Mouse (Mus musculus) embryonic stem cell, embryonic (primary cell): ENCODE data around the gene Mrpl20.

Experiments used
- CTCF ChIA-PET, 4 experiments: fragments of 300-600 bp in 2 of 4; fragments of 350-600 bp in 2 of 4; sonication (Branson Sonifier 250); formaldehyde crosslinking; loops; one replicate each; lab custom pipeline; 2022; ENCODE audit warnings: inconsistent platforms in 2 of 4; lab: Charles Lee
- POLR2A ChIA-PET, 4 experiments: fragments of 300-600 bp in 2 of 4; fragments of 350-600 bp in 2 of 4; sonication (Branson Sonifier 250); formaldehyde crosslinking; loops; one replicate each; lab custom pipeline; 2022; ENCODE audit warnings: antibody characterized with exemption in 4 of 4, inconsistent platforms in 1 of 4; lab: Charles Lee

The Mrpl20 gene

GRCm38 (mm10) chr4:155832321-155832720 lies 29.6 kb downstream of the Mrpl20 start:
- POLR2A ChIA-PET: interaction anchor here in 3 of 4 experiments (0.9 to 12.6 kb wide), 13 partner anchors 8 to 115 kb away, joined by 3 to 236 read pairs (median 6); partner anchors contain the start of genes Ccnl2 (in 2 of the 3), Acap3 (in 1 of the 3), Cptp (in 1 of the 3) and Ints11 (in 1 of the 3)
- CTCF ChIA-PET: interaction anchor here in 2 of 4 experiments (0.9 to 1.8 kb wide), 4 partner anchors 9 to 30 kb away, joined by 3 to 8 read pairs (median 4); partner anchors contain the start of gene Mrpl20 (in 1 of the 2)

- ChIA-PET POLR2A (interaction anchor here in 3 of 4 experiments (0.7 to 4.2 kb wide), 32 partner anchors 8 to 402 kb away, joined by 3 to 19 read pairs (median 4); partner anchors contain the start of genes Acap3 (in 2 of the 3), Ccnl2 (in 2 of the 3), Dvl1 (in 2 of the 3) and Pusl1 (in 2 of the 3)), CTCF (interaction anchor here in 3 of 4 experiments (0.6 to 1.6 kb wide), 35 partner anchors 8 to 276 kb away, joined by 3 to 13 read pairs (median 4); partner anchors contain the start of genes 9430015G10Rik (in 1 of the 3), Acap3 (in 1 of the 3), Cptp (in 1 of the 3) and Dvl1 (in 1 of the 3))
Measured at GRCm38 (mm10) chr4:155833234-155833633, 30.6 kb downstream of the Mrpl20 start.

- ChIA-PET POLR2A (interaction anchor here (0.6 to 4.2 kb wide), 38 partner anchors 8 to 585 kb away, joined by 3 to 19 read pairs (median 4); partner anchors contain the start of genes Acap3 (in 2 of the 4), Ccnl2 (in 2 of the 4), Dvl1 (in 2 of the 4) and Pusl1 (in 2 of the 4)), CTCF (interaction anchor here (0.5 to 1.6 kb wide), 46 partner anchors 8 to 276 kb away, joined by 3 to 13 read pairs (median 4); partner anchors contain the start of genes Mrpl20 (in 2 of the 4), 9430015G10Rik (in 1 of the 4), Acap3 (in 1 of the 4) and Cptp (in 1 of the 4))
Measured at GRCm38 (mm10) chr4:155833836-155834235, 31.2 kb downstream of the Mrpl20 start.

- ChIA-PET CTCF (no interaction called here), POLR2A (interaction anchor here in 1 of 4 experiments (0.7 kb wide), 1 partner anchor 10 kb away, joined by 11 read pairs; no protein-coding TSS in a partner anchor)
Measured at GRCm38 (mm10) chr4:155837404-155838010, 34.8 kb downstream of the Mrpl20 start.

GRCm38 (mm10) chr4:155838187-155839153 lies 35.8 kb downstream of the Mrpl20 start:
- CTCF ChIA-PET: interaction anchor here in 1 of 4 experiments (1.2 to 1.7 kb wide), 2 partner anchors 66 to 116 kb away, joined by 3 read pairs; no protein-coding TSS in a partner anchor
- POLR2A ChIA-PET: interaction anchor here in 2 of 4 experiments (0.7 to 2.0 kb wide), 10 partner anchors 9 to 354 kb away, joined by 3 to 7 read pairs (median 4); partner anchors contain the start of genes Ccnl2 (in 2 of the 2), B3galt6 (in 1 of the 2), Cptp (in 1 of the 2) and Ints11 (in 1 of the 2)

GRCm38 (mm10) chr4:155839483-155839910 lies 36.8 kb downstream of the Mrpl20 start, which contains the start of gene Mxra8:
Gene Mxra8 (plus strand): TSS chr4:155839680.
- CTCF ChIA-PET: interaction anchor here in 1 of 4 experiments (1.2 to 1.7 kb wide), 2 partner anchors 65 to 117 kb away, joined by 3 read pairs; no protein-coding TSS in a partner anchor
- POLR2A ChIA-PET: interaction anchor here (0.7 to 2.1 kb wide), 15 partner anchors 8 to 353 kb away, joined by 3 to 12 read pairs (median 4); partner anchors contain the start of genes Ccnl2 (in 2 of the 4), Aurkaip1 (in 1 of the 4), B3galt6 (in 1 of the 4) and C1qtnf12 (in 1 of the 4)

GRCm38 (mm10) chr4:155840076-155841002 lies 37.7 kb downstream of the Mrpl20 start:
- CTCF ChIA-PET: interaction anchor here in 2 of 4 experiments (0.6 to 1.7 kb wide), 6 partner anchors 8 to 119 kb away, joined by 3 to 8 read pairs (median 4); partner anchors contain the start of genes Acap3 (in 1 of the 2), Aurkaip1 (in 1 of the 2), Cptp (in 1 of the 2) and Ints11 (in 1 of the 2)

GRCm38 (mm10) chr4:155841003-155841454 lies 38.4 kb downstream of the Mrpl20 start:
- ChIA-PET CTCF (interaction anchor here in 2 of 4 experiments (0.6 to 1.7 kb wide), 7 partner anchors 7 to 118 kb away, joined by 3 to 8 read pairs (median 4); partner anchors contain the start of genes Acap3 (in 1 of the 2), Aurkaip1 (in 1 of the 2), Cptp (in 1 of the 2) and Ints11 (in 1 of the 2)), POLR2A (interaction anchor here (0.6 to 3.4 kb wide), 38 partner anchors 7 to 408 kb away, joined by 3 to 15 read pairs (median 4); partner anchors contain the start of genes Aurkaip1 (in 3 of the 4), Ccnl2 (in 2 of the 4), Cptp (in 2 of the 4) and Ints11 (in 2 of the 4))

More at GRCm38 (mm10) chr4:155840076-155841002, 37.7 kb downstream of the Mrpl20 start:
- POLR2A ChIA-PET: interaction anchor here (0.6 to 3.4 kb wide), 36 partner anchors 7 to 409 kb away, joined by 3 to 15 read pairs (median 4); partner anchors contain the start of genes Aurkaip1 (in 3 of the 4), Ccnl2 (in 2 of the 4), Cptp (in 2 of the 4) and Ints11 (in 2 of the 4)

GRCm38 (mm10) chr4:155841651-155842270 lies 39.1 kb downstream of the Mrpl20 start:
- POLR2A ChIA-PET: interaction anchor here (0.7 to 3.4 kb wide), 37 partner anchors 8 to 407 kb away, joined by 3 to 15 read pairs (median 4); partner anchors contain the start of genes Aurkaip1 (in 2 of the 4), Ccnl2 (in 2 of the 4), Cptp (in 2 of the 4) and Ints11 (in 2 of the 4)
- CTCF ChIA-PET: interaction anchor here in 1 of 4 experiments (0.8 to 1.7 kb wide), 6 partner anchors 8 to 117 kb away, joined by 3 to 8 read pairs (median 4); partner anchors contain the start of genes Aurkaip1, Cptp, Ints11 and Mrpl20

- ChIA-PET POLR2A (interaction anchor here in 2 of 4 experiments (1.0 to 3.4 kb wide), 9 partner anchors 10 to 310 kb away, joined by 3 to 15 read pairs (median 3); partner anchors contain the start of genes Aurkaip1 (in 1 of the 2) and Ccnl2 (in 1 of the 2)), CTCF (interaction anchor here in 2 of 4 experiments (1.2 to 2.4 kb wide), 2 partner anchors 9 kb away, joined by 3 to 7 read pairs; no protein-coding TSS in a partner anchor)
Measured at GRCm38 (mm10) chr4:155843231-155843630, 40.6 kb downstream of the Mrpl20 start.

GRCm38 (mm10) chr4:155846871-155847578 lies 44.3 kb downstream of the Mrpl20 start, which contains the start of gene Dvl1:
Gene Dvl1 (plus strand): TSS chr4:155847402.
- POLR2A ChIA-PET: interaction anchor here (0.5 to 4.1 kb wide), 14 partner anchors 7 to 318 kb away, joined by 3 to 20 read pairs (median 3); partner anchors contain the start of genes Cptp (in 2 of the 4), Ints11 (in 2 of the 4) and Mxra8 (in 1 of the 4)
- CTCF ChIA-PET: interaction anchor here in 3 of 4 experiments (0.6 to 1.1 kb wide), 5 partner anchors 11 to 1546 kb away, joined by 3 to 13 read pairs (median 4); partner anchors contain the start of genes Arhgef16 (in 1 of the 3), Atad3a (in 1 of the 3) and Mrpl20 (in 1 of the 3)

- POLR2A ChIA-PET: interaction anchor here (0.6 to 4.1 kb wide), 16 partner anchors 8 to 112 kb away, joined by 3 to 20 read pairs (median 3); partner anchors contain the start of genes Cptp (in 2 of the 4), Ints11 (in 2 of the 4), Mxra8 (in 1 of the 4) and Ube2j2 (in 1 of the 4)
Measured at GRCm38 (mm10) chr4:155847591-155848352, 45.1 kb downstream of the Mrpl20 start.

More at GRCm38 (mm10) chr4:155847591-155848352, 45.1 kb downstream of the Mrpl20 start:
- CTCF ChIA-PET: interaction anchor here in 3 of 4 experiments (0.6 to 1.3 kb wide), 7 partner anchors 12 to 431 kb away, joined by 3 to 7 read pairs (median 3); partner anchors contain the start of gene Atad3a (in 1 of the 3)
